Mouse (Mus musculus) kidney, embryonic 16.5 days (tissue): Measurements from ENCODE around the gene Rpl22. TPM values are rescaled to one million over a fixed set of nuclear protein-coding genes. Genes with fewer than 3 reads are reported as not detected.

Source experiments
- ATAC-seq: fragments of 200-750 bp; cut with Nextera tagmentation; 2 replicates; pipeline ENCODE4 v1.8.0; 2017; ENCODE audit warnings: moderate TSS enrichment; ENCODE audit not compliant: low FRiP score, low TSS enrichment
- H3K27ac ChIP-seq: fragments of 300-500 bp; sonication (generic); 2 replicates; pipeline ENCODE4 v1.5.1; 2014; ENCODE audit warnings: low read length
- H3K27me3 ChIP-seq: fragments of 300-500 bp; sonication (generic); 2 replicates; pipeline ENCODE4 v1.6.1; 2014; ENCODE audit warnings: low read length, control low read depth, mixed read lengths; ENCODE audit not compliant: insufficient read depth
- H3K36me3 ChIP-seq: fragments of 300-500 bp; sonication (generic); 2 replicates; pipeline ENCODE4 v1.6.1; 2014; ENCODE audit warnings: low read length, control low read depth, mixed read lengths; ENCODE audit not compliant: insufficient read depth
- H3K4me1 ChIP-seq: fragments of 300-500 bp; sonication (generic); 2 replicates; pipeline ENCODE4 v1.6.1; 2014; ENCODE audit warnings: low read length, control low read depth, mixed read lengths; ENCODE audit not compliant: insufficient read depth
- H3K4me2 ChIP-seq: fragments of 300-500 bp; sonication (generic); replicated peaks from 2 replicates; pipeline ENCODE4 v1.6.1; 2014; ENCODE audit warnings: low read depth, low read length
- H3K4me3 ChIP-seq: fragments of 300-500 bp; sonication (generic); 2 replicates; pipeline ENCODE4 v1.5.1; 2014; ENCODE audit warnings: mild to moderate bottlenecking, low read length
- H3K9ac ChIP-seq: fragments of 300-500 bp; sonication (generic); replicated peaks from 2 replicates; pipeline ENCODE4 v1.6.1; 2014; ENCODE audit warnings: low read length
- H3K9me3 ChIP-seq: fragments of 300-500 bp; sonication (generic); 2 replicates; pipeline ENCODE4 v1.6.1; 2016; ENCODE audit warnings: low read length, control low read depth
- WGBS: fragments of 180-500 bp; shearing (Covaris S2); extraction: QIAGEN DNeasy Blood & Tissue Kit; methylation state at CpG from one replicate; pipeline ENCODE4 v1.1.7; 2014; 5-methylcytosine and 5-hydroxymethylcytosine counted together
- polyA plus RNA-seq: library from polyadenylated mRNA; unstranded; fragments of >200 nt; fragmentation: Nextera tagmentation; extraction: Ambion mirVana; gene quantifications from 2 replicates; pipeline ENCODE4 v1.2.1, GENCODE M21; 2015

Gene Rpl22
- 295 and 333 TPM in 2 replicates for polyA plus RNA-seq

- WGBS: under 1% methylated on average over 70 of the region's 70 CpGs
- peak within 1 kb of the TSS; percentile 87 for H3K9ac ChIP-seq
Observed at GRCm38 (mm10) chr4:152325574-152326411, at the start of gene Rpl22. Gene Rpl22, plus strand, starts transcription at chr4:152325742.

GRCm38 (mm10) chr4:152276389-152277347 lies 48.9 kb upstream of the Rpl22 start:
- 53% methylated on average over 10 of the region's 10 CpGs for WGBS
- H3K9ac ChIP-seq: no peak overlapping the region
- peaks cover 12% of the 10 kb centered on the region for H3K27me3 ChIP-seq
- H3K36me3 ChIP-seq: 0 out of 2 replicates have a peak, but pooled peaks cover 2% of the 10 kb centered on the region
- no peak for ATAC-seq
- H3K4me2 ChIP-seq: no peak overlapping the region
- no peaks in the 10 kb centered on the region for H3K9me3 ChIP-seq
- H3K27ac ChIP-seq: no peak overlapping the region
- peaks cover 34% of the 10 kb centered on the region for H3K4me1 ChIP-seq
- H3K4me3 ChIP-seq: no peak overlapping the region

More at GRCm38 (mm10) chr4:152325574-152326411, at the start of gene Rpl22:
- Histone ChIP-seq H3K9me3 (no peaks in the 10 kb centered on the region), H3K4me2 (peak within 1 kb of the TSS; percentile 95), H3K4me3 (peak within 1 kb of the TSS; percentile 90), H3K27me3 (no peaks in the 10 kb centered on the region), H3K4me1 (peaks cover 19% of the 10 kb centered on the region), H3K36me3 (peaks cover 24% of the 10 kb centered on the region), H3K27ac (peak within 1 kb of the TSS; percentile 75)
- ATAC-seq: peak; percentile 96

GRCm38 (mm10) chr4:152277916-152278315 lies 47.6 kb upstream of the Rpl22 start:
- no peak for ATAC-seq
- 72% methylated on average over 2 of the region's 2 CpGs for WGBS

GRCm38 (mm10) chr4:152278986-152279385 lies 46.6 kb upstream of the Rpl22 start:
- WGBS: 89% methylated on average over 23 of the region's 23 CpGs
- no peaks in the 10 kb centered on the region for H3K9me3 ChIP-seq
- H3K27me3 ChIP-seq: peaks cover 34% of the 10 kb centered on the region
- H3K27ac ChIP-seq: no peak overlapping the region
- peaks cover 20% of the 10 kb centered on the region for H3K4me1 ChIP-seq
- H3K9ac ChIP-seq: no peak overlapping the region
- no peak overlapping the region for H3K4me2 ChIP-seq
- no peak for ATAC-seq
- H3K4me3 ChIP-seq: no peak overlapping the region
- 0 out of 2 replicates have a peak, but pooled peaks cover 2% of the 10 kb centered on the region for H3K36me3 ChIP-seq

More at GRCm38 (mm10) chr4:152277916-152278315, 47.6 kb upstream of the Rpl22 start:
- no peak overlapping the region for H3K9ac ChIP-seq
- peaks cover 25% of the 10 kb centered on the region for H3K4me1 ChIP-seq
- H3K27ac ChIP-seq: no peak overlapping the region
- 0 out of 2 replicates have a peak, but pooled peaks cover 2% of the 10 kb centered on the region for H3K36me3 ChIP-seq
- H3K4me3 ChIP-seq: no peak overlapping the region
- H3K4me2 ChIP-seq: no peak overlapping the region
- no peaks in the 10 kb centered on the region for H3K9me3 ChIP-seq
- peaks cover 24% of the 10 kb centered on the region for H3K27me3 ChIP-seq

GRCm38 (mm10) chr4:152281601-152282000 lies 43.9 kb upstream of the Rpl22 start:
- peaks cover 60% of the 10 kb centered on the region for H3K27me3 ChIP-seq
- 0 out of 2 replicates have a peak, but pooled peaks cover 2% of the 10 kb centered on the region for H3K36me3 ChIP-seq
- no peak overlapping the region for H3K4me3 ChIP-seq
- no peak overlapping the region for H3K4me2 ChIP-seq
- H3K9me3 ChIP-seq: no peaks in the 10 kb centered on the region
- 54% methylated on average over 15 of the region's 15 CpGs for WGBS
- H3K9ac ChIP-seq: no peak overlapping the region
- no peak; the same call in 1 of the 2 replicates for ATAC-seq
- H3K4me1 ChIP-seq: peaks cover 16% of the 10 kb centered on the region
- H3K27ac ChIP-seq: no peak overlapping the region

- 0 out of 2 replicates have a peak overlapping the region, but pooled peaks have one; percentile 46 for H3K9ac ChIP-seq
- ATAC-seq: 0 out of 2 replicates have a peak, but pooled peaks have one; percentile 1
- H3K27me3 ChIP-seq: peaks cover 71% of the 10 kb centered on the region
Observed at GRCm38 (mm10) chr4:152282721-152283120, 42.8 kb upstream of the Rpl22 start.

GRCm38 (mm10) chr4:152283186-152283950 lies 42.2 kb upstream of the Rpl22 start:
- Histone ChIP-seq H3K4me2 (peak overlapping the region; percentile 55), H3K4me1 (peaks cover 19% of the 10 kb centered on the region), H3K27me3 (peaks cover 77% of the 10 kb centered on the region), H3K27ac (no peak overlapping the region), H3K9ac (0 out of 2 replicates have a peak overlapping the region, but pooled peaks have one; percentile 46), H3K9me3 (no peaks in the 10 kb centered on the region), H3K4me3 (peak overlapping the region; percentile 35), H3K36me3 (0 out of 2 replicates have a peak, but pooled peaks cover 2% of the 10 kb centered on the region)
- ATAC-seq: peak; percentile 85
- 7% methylated on average over 68 of the region's 70 CpGs for WGBS

More at GRCm38 (mm10) chr4:152282721-152283120, 42.8 kb upstream of the Rpl22 start:
- 14% methylated on average over 32 of the region's 34 CpGs for WGBS
- peak overlapping the region; percentile 35 for H3K4me3 ChIP-seq
- H3K9me3 ChIP-seq: no peaks in the 10 kb centered on the region
- peak overlapping the region; percentile 55 for H3K4me2 ChIP-seq
- H3K4me1 ChIP-seq: peaks cover 19% of the 10 kb centered on the region
- H3K27ac ChIP-seq: no peak overlapping the region
- H3K36me3 ChIP-seq: 0 out of 2 replicates have a peak, but pooled peaks cover 2% of the 10 kb centered on the region

GRCm38 (mm10) chr4:152285505-152285904 lies 40.0 kb upstream of the Rpl22 start:
- Histone ChIP-seq H3K4me1 (peaks cover 25% of the 10 kb centered on the region), H3K9ac (no peak overlapping the region), H3K27ac (no peak overlapping the region), H3K36me3 (0 out of 2 replicates have a peak, but pooled peaks cover 2% of the 10 kb centered on the region), H3K27me3 (peaks cover 90% of the 10 kb centered on the region), H3K4me3 (no peak overlapping the region), H3K9me3 (no peaks in the 10 kb centered on the region), H3K4me2 (no peak overlapping the region)
- ATAC-seq: no peak
- WGBS: 4% methylated on average over 10 of the region's 10 CpGs
